22 mouse cellular contexts compared by ENCODE assay signal in genomic region chr5:79826531-79826930, GRCm38 (mm10).
A peak's percentile ranks its signal among the peaks of the same experiment; 100 is the strongest.
DNase-seq lines count a peak whose midpoint lies in the region; TF ChIP-seq lines count a peak whose summit lies in the region.
"Had no signal": no experiment of that assay in that cellular context is flagged by ENCODE, and none has a peak within 500 bp of the region (broad histone marks: within the 10 kb centered on the region; RNA-seq: fewer than 3 reads in every experiment).

No protein-coding gene starts in this region.

- H3K27ac ChIP-seq in ES-E14 (ENCODE audit: insufficient read depth, low read depth, low read length, poor library complexity, severe bottlenecking), result no peak overlapping the region; the same call in 1 of the 2 replicates

- no peak overlapping the region for H3K4me3 ChIP-seq in ES-E14 (ENCODE audit: insufficient read depth in 1 of 2, low read depth in 1 of 2, low read length in 2 of 2, poor library complexity in 1 of 2, severe bottlenecking in 1 of 2)

- DNase-seq in ES-CJ7 (ENCODE audit: low read depth, low spot score), result peak; percentile 85
- DNase-seq in ES-E14 (ENCODE audit: low read depth, low spot score), result peak; percentile 28
- DNase-seq in R1 (ENCODE audit: low read depth, low spot score), result peak; percentile 84
- peak; percentile 66 for DNase-seq in ZHBTc4 (ENCODE audit: low read depth, low spot score)
- no peak for DNase-seq in thymus, postnatal 0 days (ENCODE audit: low spot score)
- DNase-seq in right cerebral cortex, postnatal 25 days, result no peak
- DNase-seq in left cerebral cortex, adult 9 months (ENCODE audit: low spot score in 2 of 2), result no peak
- DNase-seq in frontal cortex, postnatal 36 days (ENCODE audit: low spot score in 2 of 2), result no peak
- DNase-seq: adrenal gland, adult 2 months; adrenal gland, adult 8-10 months; adrenal gland, postnatal 10 days; adrenal gland, postnatal 14 days; adrenal gland, postnatal 25 days; adrenal gland, postnatal 36 days; B cell, adult 2 months; cerebellum, adult 11 months; cerebellum, adult 11-12 months; cerebellum, adult 18-20 months; cerebellum, adult 2 months; cerebellum, adult 8-10 months; cerebellum, adult 9-10 months had no signal

- in situ Hi-C loops in ES-E14 (cut with MboI; ENCODE audit: low sequenced_read_pairs in 2 of 2, unreplicated experiment in 2 of 2), result no loop called here

- H3K36me3 ChIP-seq in ES-E14 (ENCODE audit: control insufficient read depth, insufficient read depth, low read length, poor library complexity, severe bottlenecking), result no peaks in the 10 kb centered on the region
- H3K36me3 ChIP-seq: G1E had no signal

- no peak overlapping the region for H3K9ac ChIP-seq in ES-E14 (ENCODE audit: insufficient read depth, low read depth, low read length, poor library complexity, severe bottlenecking)

- no peaks in the 10 kb centered on the region; a peak in 1 of 4 replicates for H3K4me1 ChIP-seq in ES-E14 (ENCODE audit: control insufficient read depth in 2 of 2, insufficient read depth in 2 of 2, low read length in 2 of 2, poor library complexity in 1 of 2)

- H3K9me3 ChIP-seq in ES-E14 (ENCODE audit: control insufficient read depth, insufficient read depth, low read depth, low read length), result 0 out of 2 replicates have a peak, but pooled peaks cover 8% of the 10 kb centered on the region

TF ChIP-seq in ES-E14, 5 proteins besides CTCF, POLR2A, EP300 and RAD21:
- TF ChIP-seq CHD2 (IDR thresholded peaks at IDR 0.05; ENCODE audit: low read depth, low read length), result no peak

Comparison
In these comparisons a context has a peak if more than half of its experiments do, and no peak if none do; other contexts are left out.
1. DNase-seq: peak in ES-CJ7 (single experiment), ES-E14 (single experiment), R1 (single experiment) and ZHBTc4 (single experiment); none in thymus, postnatal 0 days (single experiment), right cerebral cortex, postnatal 25 days (single experiment), left cerebral cortex, adult 9 months (0 of 2) and frontal cortex, postnatal 36 days (0 of 2).